Mouse (Mus musculus) myocyte (in vitro differentiated cells): ENCODE measurements around the gene Dph3. TPM values are rescaled to one million over a fixed set of nuclear protein-coding genes. Genes with fewer than 3 reads are reported as not detected.
"Not testable (repeated sequence)": the region's sequence is repeated elsewhere in the genome, so short reads cannot be mapped to it uniquely, and the experiment has no call there.

ENCODE experiments used
- H3K27me3 ChIP-seq: one replicate; pipeline ENCODE4 v1.6.1; 2011; ENCODE audit not compliant: control insufficient read depth, insufficient read depth, insufficient read length
- H3K36me3 ChIP-seq: one replicate; pipeline ENCODE4 v1.6.1; 2011; ENCODE audit not compliant: control insufficient read depth, insufficient read depth
- H3K4me2 ChIP-seq: one replicate; pipeline ENCODE4 v1.6.1; 2011; ENCODE audit warnings: low read depth, control low read depth
- H3K4me3 ChIP-seq: one replicate; pipeline ENCODE4 v1.5.1; 2011; ENCODE audit warnings: mild to moderate bottlenecking, control low read depth, moderate library complexity
- H3K79me2 ChIP-seq: one replicate; pipeline ENCODE4 v1.6.1; 2011; ENCODE audit not compliant: control insufficient read depth, insufficient read depth
- H3ac ChIP-seq: one replicate; pipeline ENCODE4 v1.6.1; 2011; ENCODE audit not compliant: control insufficient read depth, insufficient read length
- CEBPB ChIP-seq: IDR thresholded peaks from 2 replicates; pipeline ENCODE4 v1.6.1; 2011; ENCODE audit warnings: mild to moderate bottlenecking, moderate library complexity; ENCODE audit not compliant: poor library complexity, insufficient read depth, severe bottlenecking
- E2F4 ChIP-seq: IDR thresholded peaks from one replicate; pipeline ENCODE4 v1.6.1; 2011; ENCODE audit warnings: mild to moderate bottlenecking, control low read depth, moderate library complexity; ENCODE audit not compliant: insufficient read depth
- MAX ChIP-seq: IDR thresholded peaks from one replicate; pipeline ENCODE4 v1.6.1; 2011; ENCODE audit warnings: low read depth, mild to moderate bottlenecking, control low read depth
- MYOD1 ChIP-seq, 3 experiments: IDR thresholded peaks; one replicate each; pipeline ENCODE4 v1.6.1; 2011; ENCODE audit warnings: control low read depth in 2 of 3, low read depth in 2 of 3, mild to moderate bottlenecking in 2 of 3, moderate library complexity in 1 of 3; ENCODE audit not compliant: insufficient read length in 2 of 3, control insufficient read depth in 1 of 3
- MYOG ChIP-seq, 3 experiments: IDR thresholded peaks; one replicate each; pipeline ENCODE4 v1.6.1; 2011; ENCODE audit warnings: control low read depth in 2 of 3, low read depth in 2 of 3, mild to moderate bottlenecking in 2 of 3; ENCODE audit not compliant: insufficient read length in 2 of 3, control insufficient read depth in 1 of 3, insufficient read depth in 1 of 3
- POLR2A ChIP-seq: IDR thresholded peaks from one replicate; pipeline ENCODE4 v1.6.1; 2011; ENCODE audit warnings: low read depth, mild to moderate bottlenecking, control low read depth, moderate library complexity; ENCODE audit not compliant: insufficient read length
- POLR2AphosphoS2 ChIP-seq: IDR thresholded peaks from one replicate; pipeline ENCODE4 v1.6.1; 2011; ENCODE audit warnings: low read depth, control low read depth; ENCODE audit not compliant: insufficient read length
- REST ChIP-seq: IDR thresholded peaks from one replicate; pipeline ENCODE4 v1.6.1; 2011; ENCODE audit warnings: mild to moderate bottlenecking, control low read depth, moderate library complexity; ENCODE audit not compliant: insufficient read depth, insufficient read length
- SRF ChIP-seq: IDR thresholded peaks from one replicate; pipeline ENCODE4 v1.6.1; 2011; ENCODE audit warnings: low read depth; ENCODE audit not compliant: control insufficient read depth, insufficient read length
- TCF12 ChIP-seq: IDR thresholded peaks from one replicate; pipeline ENCODE4 v1.6.1; 2011; ENCODE audit warnings: mild to moderate bottlenecking, control low read depth; ENCODE audit not compliant: poor library complexity, insufficient read depth, severe bottlenecking
- TCF3 ChIP-seq: IDR thresholded peaks from one replicate; pipeline ENCODE4 v1.6.1; 2011; ENCODE audit warnings: low read depth, control low read depth; ENCODE audit not compliant: insufficient read length
- USF1 ChIP-seq: IDR thresholded peaks from one replicate; pipeline ENCODE4 v1.6.1; 2011; ENCODE audit warnings: low read depth, mild to moderate bottlenecking, control low read depth, moderate library complexity
- polyA plus RNA-seq: library from polyadenylated mRNA; unstranded; fragments of >200 nt; fragmentation: generic; extraction: Trizol; gene quantifications from one replicate; pipeline ENCODE4 v1.2.1, GENCODE M21; 2012; ENCODE audit warnings: missing spikeins

Dph3 gene
- polyA plus RNA-seq, 1 experiment: 72.2 TPM

GRCm38 (mm10) chr14:32124261-32124660, 38.7 kb upstream of the Dph3 start:
- Histone ChIP-seq H3K4me3 (no peak overlapping the region), H3ac (no peak overlapping the region), H3K36me3 (no peaks in the 10 kb centered on the region), H3K79me2 (no peaks in the 10 kb centered on the region), H3K4me2 (no peak overlapping the region), H3K27me3 (peaks cover 16% of the 10 kb centered on the region)
- no peak for TF ChIP-seq REST
- TF ChIP-seq SRF: no peak
- TF ChIP-seq TCF12: no peak
- TF ChIP-seq MYOD1 (IDR thresholded peaks at IDR 0.05; ENCODE audit: control insufficient read depth in 1 of 3, insufficient read length in 2 of 3, low read depth in 2 of 3): no peak
- TF ChIP-seq E2F4: no peak
- no peak for TF ChIP-seq MYOG (IDR thresholded peaks at IDR 0.05; ENCODE audit: control insufficient read depth in 1 of 3, insufficient read depth in 1 of 3, insufficient read length in 2 of 3, low read depth in 2 of 3)
- no peak for TF ChIP-seq USF1
- no peak for TF ChIP-seq TCF3
- no peak for TF ChIP-seq POLR2A
- TF ChIP-seq CEBPB: no peak
- TF ChIP-seq POLR2AphosphoS2: no peak
- TF ChIP-seq MAX: no peak

- Histone ChIP-seq H3ac (no peak overlapping the region), H3K4me3 (no peak overlapping the region), H3K4me2 (no peak overlapping the region), H3K79me2 (no peaks in the 10 kb centered on the region), H3K27me3 (peaks cover 10% of the 10 kb centered on the region), H3K36me3 (no peaks in the 10 kb centered on the region)
- no peak for TF ChIP-seq E2F4
- no peak for TF ChIP-seq POLR2AphosphoS2
- no peak for TF ChIP-seq USF1
- TF ChIP-seq TCF12: no peak
- no peak for TF ChIP-seq POLR2A
- TF ChIP-seq MAX: no peak
- no peak for TF ChIP-seq REST
- no peak for TF ChIP-seq SRF
- no peak for TF ChIP-seq CEBPB
- no peak for TF ChIP-seq MYOG (IDR thresholded peaks at IDR 0.05; ENCODE audit: control insufficient read depth in 1 of 3, insufficient read depth in 1 of 3, insufficient read length in 2 of 3, low read depth in 2 of 3)
- no peak for TF ChIP-seq MYOD1 (IDR thresholded peaks at IDR 0.05; ENCODE audit: control insufficient read depth in 1 of 3, insufficient read length in 2 of 3, low read depth in 2 of 3)
- TF ChIP-seq TCF3: no peak
Observed at GRCm38 (mm10) chr14:32121920-32122315, 36.4 kb upstream of the Dph3 start.

- TF ChIP-seq CEBPB: peak; percentile 55; the same call in 1 of the 2 replicates
- TF ChIP-seq POLR2AphosphoS2: no peak
- no peaks in the 10 kb centered on the region for H3K79me2 ChIP-seq
- peaks cover 5% of the 10 kb centered on the region for H3K27me3 ChIP-seq
- H3K4me2 ChIP-seq: no peak overlapping the region
- H3K36me3 ChIP-seq: no peaks in the 10 kb centered on the region
- H3K4me3 ChIP-seq: no peak overlapping the region
- no peak overlapping the region for H3ac ChIP-seq
Observed at GRCm38 (mm10) chr14:32120940-32121919, 35.7 kb upstream of the Dph3 start.

- not testable (repeated sequence) for H3K27me3 ChIP-seq, H3ac ChIP-seq, H3K79me2 ChIP-seq, H3K4me3 ChIP-seq, H3K4me2 ChIP-seq, H3K36me3 ChIP-seq
Observed at GRCm38 (mm10) chr14:32112124-32112523, 26.6 kb upstream of the Dph3 start.

- H3ac ChIP-seq: no peak overlapping the region
- H3K4me2 ChIP-seq: no peak overlapping the region
- H3K79me2 ChIP-seq: no peaks in the 10 kb centered on the region
- no peak overlapping the region for H3K4me3 ChIP-seq
- no peak for TF ChIP-seq REST
- no peaks in the 10 kb centered on the region for H3K27me3 ChIP-seq
- H3K36me3 ChIP-seq: no peaks in the 10 kb centered on the region
Observed at GRCm38 (mm10) chr14:32106911-32107310, 21.4 kb upstream of the Dph3 start.
